Mouse (Mus musculus) liver, embryonic 18 days (tissue): ENCODE data around the gene Slc4a2. TPM values are rescaled to one million over a fixed set of nuclear protein-coding genes. Genes with fewer than 3 reads are reported as not detected.

Experiments used
- polyA plus RNA-seq: library from polyadenylated mRNA; depleted of rRNA; stranded (reverse); fragments of >200 nt; gene quantifications from 2 replicates; pipeline ENCODE4 v1.2.3, GENCODE M21; 2012; rRNA removed

Slc4a2 gene
- 14.2 and 14.9 TPM in 2 replicates for polyA plus RNA-seq

GRCm38 (mm10) chr5:24423129-24424003 lies at the start of gene Slc4a2, which contains the start of gene Cdk5:
Gene Slc4a2 (plus strand): TSS chr5:24423837.
Gene Cdk5 (minus strand): TSS chr5:24423530.

GRCm38 (mm10) chr5:24391864-24392263 lies 31.8 kb upstream of the Slc4a2 start, which contains the start of gene Atg9b:
Gene Atg9b (minus strand): TSS chr5:24392143.

GRCm38 (mm10) chr5:24393392-24393997 lies 30.1 kb upstream of the Slc4a2 start, which contains the start of gene Abcb8:
Gene Abcb8 (plus strand): TSS chr5:24393663.

GRCm38 (mm10) chr5:24413042-24413693 lies 10.5 kb upstream of the Slc4a2 start, which contains the start of gene Asic3:
Gene Asic3 (plus strand): TSS chr5:24413392.

GRCm38 (mm10) chr5:24444746-24445427 lies 21.2 kb downstream of the Slc4a2 start, which contains the start of gene Fastk:
Gene Fastk (minus strand): TSS chr5:24445287.

GRCm38 (mm10) chr5:24447624-24448298 lies 24.1 kb downstream of the Slc4a2 start, which contains the start of gene Tmub1:
Gene Tmub1 (minus strand): TSS chr5:24447854.

GRCm38 (mm10) chr5:24452030-24452690 lies 28.5 kb downstream of the Slc4a2 start, which contains the start of gene Agap3:
Gene Agap3 (plus strand): TSS chr5:24452177.

Other genes with a start within 250 kb of the Slc4a2 start
- gene Kcnh2, start 72.2 kb upstream of the Slc4a2 start, polyA plus RNA-seq: 0.70 and 0.86 TPM in 2 replicates
- 2.1 and 2.6 TPM in 2 replicates for gene Nos3, start 59.0 kb upstream of the Slc4a2 start, polyA plus RNA-seq
- 5.7 and 8.2 TPM in 2 replicates for gene Atg9b, start 31.7 kb upstream of the Slc4a2 start, polyA plus RNA-seq
- gene Abcb8, start 30.2 kb upstream of the Slc4a2 start, polyA plus RNA-seq: 22.3 and 23.8 TPM in 2 replicates
- 0.25 and 0.31 TPM in 2 replicates for gene Asic3, start 10.4 kb upstream of the Slc4a2 start, polyA plus RNA-seq
- 18.9 and 21.8 TPM in 2 replicates for gene Cdk5, start 307 bp upstream of the Slc4a2 start, polyA plus RNA-seq
- 68.3 and 84.0 TPM in 2 replicates for gene Fastk, start 21.4 kb downstream of the Slc4a2 start, polyA plus RNA-seq
- gene Tmub1, start 24.0 kb downstream of the Slc4a2 start, polyA plus RNA-seq: 6.2 and 6.4 TPM in 2 replicates
- 10.9 and 14.0 TPM in 2 replicates for gene Agap3, start 28.3 kb downstream of the Slc4a2 start, polyA plus RNA-seq
- gene Gbx1, start 103.4 kb downstream of the Slc4a2 start, polyA plus RNA-seq: not detected in 2 replicates
- gene Asb10, start 117.1 kb downstream of the Slc4a2 start, polyA plus RNA-seq: 0.07 and 0.14 TPM in 2 replicates
- 0.01 and 0.02 TPM in 2 replicates for gene 4931409K22Rik, start 133.0 kb downstream of the Slc4a2 start, polyA plus RNA-seq
- 19.8 and 20.2 TPM in 2 replicates for gene Abcf2, start 153.6 kb downstream of the Slc4a2 start, polyA plus RNA-seq
- 7.7 and 8.8 TPM in 2 replicates for gene Chpf2, start 162.9 kb downstream of the Slc4a2 start, polyA plus RNA-seq
- gene Smarcd3, start 200.6 kb downstream of the Slc4a2 start, polyA plus RNA-seq: 1.1 and 1.4 TPM in 2 replicates